8 mouse cellular contexts compared by ENCODE assay signal in genomic region chr7:44469677-44470675, GRCm38 (mm10). TPM values are rescaled to one million over a fixed set of nuclear protein-coding genes. Genes with fewer than 3 reads are reported as not detected.
A peak's percentile ranks its signal among the peaks of the same experiment; 100 is the strongest.
DNase-seq lines count a peak whose midpoint lies in the region; ATAC-seq and TF ChIP-seq lines count a peak whose summit lies in the region.

No protein-coding gene starts in this region.

- no peak overlapping the region for H3K9ac ChIP-seq in heart, adult 2 months (ENCODE audit: low read depth, low read length)
- H3K9ac ChIP-seq in limb, embryonic 13.5 days = no peak overlapping the region

- DNase-seq in heart, adult 2 months = peak in 1 of 2 experiments; percentile 20
- DNase-seq in heart, postnatal 25 days (ENCODE audit: low spot score) = no peak
- peak; percentile 64 to 65 for DNase-seq in spleen, postnatal 10 days (ENCODE audit: low spot score in 2 of 2)
- DNase-seq in spleen, adult 18-20 months = no peak
- DNase-seq in spleen, postnatal 36 days (ENCODE audit: low spot score in 2 of 2) = peak; percentile 28 to 51
- DNase-seq in kidney, adult 11 months = no peak
- DNase-seq in MN1 (ENCODE audit: low spot score) = no peak

- peaks cover 6% of the 10 kb centered on the region for H3K4me1 ChIP-seq in heart, adult 2 months (ENCODE audit: control insufficient read depth, insufficient read depth, low read length)
- H3K4me1 ChIP-seq in limb, embryonic 13.5 days = peaks cover 42% of the 10 kb centered on the region

- H3K79me2 ChIP-seq in heart, adult 2 months (replicated peaks; ENCODE audit: control insufficient read depth, insufficient read depth, low read length) = no peaks in the 10 kb centered on the region

- ATAC-seq in limb, embryonic 13.5 days (ENCODE audit: low FRiP score, low read depth) = no peak

- no peak for TF ChIP-seq CTCF in heart, adult 2 months (IDR thresholded peaks at IDR 0.05)

- H3K9me3 ChIP-seq in limb, embryonic 13.5 days = no peaks in the 10 kb centered on the region

- 61% methylated on average over 16 of the region's 16 CpGs for WGBS in heart, adult 2 months
- 90% methylated on average over 16 of the region's 16 CpGs for WGBS in limb, embryonic 13.5 days

- H3K4me2 ChIP-seq in limb, embryonic 13.5 days (replicated peaks) = no peak overlapping the region

- no peak for TF ChIP-seq POLR2A in heart, adult 2 months (IDR thresholded peaks at IDR 0.05; ENCODE audit: insufficient read depth, low read depth, low read length)

- intact Hi-C loops in heart, adult 2 months (cut with DNase I) = loop anchor here (5.0 kb wide), 2 partner anchors 163 to 223 kb away; partner anchors contain the start of genes 1700028J19Rik, 2410002F23Rik and Clec11a
- intact Hi-C loops in heart, postnatal 25 days (cut with DNase I) = loop anchor here (2.0 kb wide), 1 partner anchor 25 kb away; no protein-coding TSS in a partner anchor

- peak overlapping the region; percentile 92 for H3K27ac ChIP-seq in heart, adult 2 months
- no peak overlapping the region for H3K27ac ChIP-seq in limb, embryonic 13.5 days

- no peak overlapping the region for H3K4me3 ChIP-seq in heart, adult 2 months
- H3K4me3 ChIP-seq in limb, embryonic 13.5 days = 0 out of 2 replicates have a peak overlapping the region, but pooled peaks have one; percentile 70

- no peaks in the 10 kb centered on the region for H3K27me3 ChIP-seq in heart, adult 2 months (ENCODE audit: control insufficient read depth, insufficient read depth, low read length)
- peaks cover 34% of the 10 kb centered on the region for H3K27me3 ChIP-seq in limb, embryonic 13.5 days

- no peak for TF ChIP-seq EP300 in heart, adult 2 months (IDR thresholded peaks at IDR 0.05; ENCODE audit: insufficient read depth, low read depth, low read length)

- no peaks in the 10 kb centered on the region for H3K36me3 ChIP-seq in heart, adult 2 months (ENCODE audit: control insufficient read depth, insufficient read depth, low read length)
- H3K36me3 ChIP-seq in limb, embryonic 13.5 days = peaks cover 9% of the 10 kb centered on the region

RNA-seq across cellular contexts. Expression of gene Josd2, which starts 2.2 kb away (rescaled TPM):
- total RNA-seq in heart, adult 2 months (2021) = 100 to 1,000 TPM; 139 to 147 TPM
- 211 and 242 TPM in 2 replicates for polyA plus RNA-seq in heart, adult 2 months (2012; rRNA removed)
- total RNA-seq in heart, postnatal 25 days (2021) = 100 to 1,000 TPM; 158 to 161 TPM
- 87.7 and 91.3 TPM in 2 replicates for polyA plus RNA-seq in limb, embryonic 13.5 days (2015; fragmentation: Nextera tagmentation; extraction: Ambion mirVana)

RNA-seq across cellular contexts. Expression of gene Aspdh, which starts 4.8 kb away (rescaled TPM):
- 1 to 10 TPM; 1.3 to 1.5 TPM for total RNA-seq in heart, adult 2 months (2021)
- polyA plus RNA-seq in heart, adult 2 months (2012; rRNA removed) = 2.4 and 2.6 TPM in 2 replicates
- total RNA-seq in heart, postnatal 25 days (2021) = 1 to 10 TPM in 1 of 2 experiments, under 1 TPM in 1; 0.70 to 1.3 TPM
- polyA plus RNA-seq in limb, embryonic 13.5 days (2015; fragmentation: Nextera tagmentation; extraction: Ambion mirVana) = 0.36 TPM in 1 of 2 replicates, not detected in the other

RNA-seq across cellular contexts. Expression of gene Emc10, which starts 26.4 kb away (rescaled TPM):
- total RNA-seq in heart, adult 2 months (2021) = 10 to 100 TPM; 86.1 to 87.6 TPM
- polyA plus RNA-seq in heart, adult 2 months (2012; rRNA removed) = 152 and 180 TPM in 2 replicates
- 10 to 100 TPM; 96.9 to 99.6 TPM for total RNA-seq in heart, postnatal 25 days (2021)
- 104 and 106 TPM in 2 replicates for polyA plus RNA-seq in limb, embryonic 13.5 days (2015; fragmentation: Nextera tagmentation; extraction: Ambion mirVana)

RNA-seq across cellular contexts. Expression of gene Fam71e1, which starts 26.4 kb away (rescaled TPM):
- total RNA-seq in heart, adult 2 months (2021) = 1 to 10 TPM; 2.6 to 3.3 TPM
- 4.1 and 6.4 TPM in 2 replicates for polyA plus RNA-seq in heart, adult 2 months (2012; rRNA removed)
- 1 to 10 TPM; 3.7 to 4.0 TPM for total RNA-seq in heart, postnatal 25 days (2021)
- 22.4 and 22.9 TPM in 2 replicates for polyA plus RNA-seq in limb, embryonic 13.5 days (2015; fragmentation: Nextera tagmentation; extraction: Ambion mirVana)

RNA-seq across cellular contexts. Expression of gene Lrrc4b, which starts 41.2 kb away (rescaled TPM):
- 10 to 100 TPM; 30.1 to 34.1 TPM for total RNA-seq in heart, adult 2 months (2021)
- polyA plus RNA-seq in heart, adult 2 months (2012; rRNA removed) = 33.2 and 36.2 TPM in 2 replicates
- 10 to 100 TPM; 27.9 to 32.7 TPM for total RNA-seq in heart, postnatal 25 days (2021)
- polyA plus RNA-seq in limb, embryonic 13.5 days (2015; fragmentation: Nextera tagmentation; extraction: Ambion mirVana) = 1.00 and 1.2 TPM in 2 replicates

Comparison
In these comparisons a context has a peak if more than half of its experiments do, and no peak if none do; other contexts are left out.
1. DNase-seq: peak in spleen, postnatal 10 days (2 of 2) and spleen, postnatal 36 days (2 of 2); none in heart, postnatal 25 days (single experiment), spleen, adult 18-20 months (0 of 2), kidney, adult 11 months (single experiment) and MN1 (single experiment).